Mouse (Mus musculus) WW6 (cell line): ENCODE results near the gene Cpeb3.

Source experiments
- DNase-seq: peaks from one replicate; pipeline ENCODE4 v3.0.0-alpha.2; 2013; ENCODE audit warnings: low read depth, low spot score

The Cpeb3 gene

DNA sequence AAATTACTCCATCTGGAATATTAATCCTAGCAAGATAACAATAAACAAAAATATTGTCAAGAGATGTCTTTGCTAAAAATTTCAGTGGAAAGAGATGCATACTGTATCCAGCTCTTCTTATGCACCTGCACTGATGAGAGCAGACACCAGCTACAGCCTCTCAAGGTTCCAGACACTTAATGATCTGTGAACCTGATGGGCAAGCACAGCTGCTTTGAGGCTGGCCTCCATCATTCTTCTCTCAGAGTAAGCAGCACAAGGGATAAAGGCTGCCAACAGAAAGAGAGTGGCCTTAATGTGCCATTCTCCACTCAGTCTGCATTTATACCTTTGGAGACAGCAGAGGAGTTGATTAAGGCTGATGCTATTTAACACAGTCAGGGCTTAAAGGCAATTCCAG, 167.5 kb downstream of the Cpeb3 start:
- no peak for DNase-seq

DNA sequence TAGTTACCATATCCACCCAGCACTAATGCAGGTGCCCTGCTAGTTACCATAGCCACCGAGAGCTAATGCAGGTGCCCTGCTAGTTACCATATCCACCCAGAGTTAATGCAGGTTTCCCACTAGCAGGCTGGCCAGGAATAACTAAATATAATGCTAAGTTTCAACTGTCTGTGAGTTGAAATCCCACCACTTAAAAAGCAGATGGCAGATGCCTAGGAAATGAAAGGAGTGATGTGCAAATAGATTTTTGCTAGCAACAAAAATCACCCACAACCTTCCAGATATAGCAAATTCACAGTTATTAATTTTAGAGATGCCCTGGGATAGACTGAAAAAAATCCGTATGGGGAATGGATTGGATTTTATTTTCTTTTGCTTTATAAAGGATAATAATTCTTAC, 176.0 kb downstream of the Cpeb3 start:
- DNase-seq: no peak

DNA sequence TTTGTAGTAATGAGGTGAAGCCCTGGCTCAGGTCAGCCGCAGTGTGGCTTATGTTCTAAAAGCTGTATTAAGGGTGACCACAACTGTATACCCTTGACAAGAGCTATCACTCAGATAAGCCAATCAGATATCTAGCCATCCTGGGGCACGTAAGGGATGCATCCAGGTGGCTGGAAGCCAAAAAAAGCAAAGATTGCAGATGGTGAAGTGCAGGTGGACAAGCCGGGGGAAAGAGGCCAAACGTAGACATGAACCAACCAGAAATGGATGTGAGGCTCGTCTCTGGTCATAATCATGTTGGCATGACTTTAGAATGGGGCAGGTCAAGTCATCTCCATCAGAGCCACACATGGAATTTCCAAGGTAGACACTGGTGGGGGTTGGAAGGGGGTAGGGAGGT, 177.0 kb downstream of the Cpeb3 start:
- DNase-seq: no peak

- DNase-seq: no peak
Observed at GRCm38 (mm10) chr19:37029771-37030170, 178.6 kb downstream of the Cpeb3 start.

DNA sequence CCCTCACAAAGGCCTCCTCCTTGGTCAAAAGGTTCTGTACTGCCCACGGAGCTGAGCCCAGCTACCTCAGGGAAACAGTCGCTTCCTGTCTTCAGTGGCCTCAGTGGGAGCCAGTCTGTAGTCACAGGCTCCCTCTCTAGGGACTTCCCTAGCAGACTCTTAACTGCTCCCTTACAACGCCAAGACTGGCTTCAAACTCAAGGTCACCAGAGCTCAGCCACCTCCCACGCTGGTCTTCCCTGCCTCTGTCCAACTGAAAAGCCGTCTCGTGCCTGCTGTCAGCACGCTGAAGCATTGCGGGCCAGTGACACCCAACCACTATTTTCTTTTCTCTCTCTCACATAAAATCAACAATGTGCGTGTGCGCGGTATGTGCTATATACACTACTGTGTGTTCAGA, 182.0 kb downstream of the Cpeb3 start:
- no peak for DNase-seq

GRCm38 (mm10) chr19:37025839-37026319, 182.5 kb downstream of the Cpeb3 start:
- no peak for DNase-seq

GRCm38 (mm10) chr19:37022146-37022545, 186.3 kb downstream of the Cpeb3 start:
- DNase-seq: no peak

- no peak for DNase-seq
Observed at GRCm38 (mm10) chr19:37020951-37021350, 187.4 kb downstream of the Cpeb3 start.

- DNase-seq: no peak
Observed at GRCm38 (mm10) chr19:37020531-37020930, 187.9 kb downstream of the Cpeb3 start.

DNA sequence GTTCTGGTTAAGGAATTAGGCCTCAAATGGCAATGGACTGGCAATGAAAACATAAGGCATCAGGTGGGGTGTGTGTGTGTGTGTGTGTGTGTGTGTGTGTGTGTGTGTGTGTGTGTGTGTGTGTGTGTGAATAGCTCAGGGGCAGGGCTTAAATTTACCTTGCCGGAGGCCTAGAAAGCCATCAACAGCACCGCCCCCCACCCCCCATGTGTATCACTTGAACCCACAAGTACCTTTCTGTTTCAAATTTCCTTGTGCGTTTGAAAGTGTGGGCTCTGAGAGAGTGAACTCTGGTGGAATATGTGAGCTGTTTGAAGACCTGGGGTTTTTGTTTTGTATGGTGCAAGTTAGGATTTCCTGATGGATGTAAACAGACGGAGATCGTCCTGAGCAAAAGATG, 189.5 kb downstream of the Cpeb3 start:
- DNase-seq: no peak

DNA sequence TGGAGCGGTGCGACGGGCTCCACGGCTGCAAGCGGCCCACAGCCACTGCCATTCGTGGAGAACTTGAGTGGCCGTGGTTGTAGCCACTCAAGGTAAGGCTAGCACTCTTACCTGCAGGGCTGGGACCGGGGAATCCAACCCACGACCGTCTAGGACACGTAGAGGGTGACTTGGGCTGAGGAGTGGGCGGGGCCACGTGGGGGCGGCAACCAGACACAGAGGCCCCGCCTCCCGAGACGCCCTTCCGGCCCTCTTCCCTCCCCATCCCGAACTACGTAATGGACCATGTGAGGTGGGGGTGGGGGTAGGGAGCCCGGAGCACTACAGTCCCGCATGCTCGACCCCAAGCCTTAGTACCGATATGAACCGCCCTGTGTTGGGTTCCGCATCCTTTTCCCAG, 190.0 kb downstream of the Cpeb3 start:
- peak; percentile 80 for DNase-seq

DNA sequence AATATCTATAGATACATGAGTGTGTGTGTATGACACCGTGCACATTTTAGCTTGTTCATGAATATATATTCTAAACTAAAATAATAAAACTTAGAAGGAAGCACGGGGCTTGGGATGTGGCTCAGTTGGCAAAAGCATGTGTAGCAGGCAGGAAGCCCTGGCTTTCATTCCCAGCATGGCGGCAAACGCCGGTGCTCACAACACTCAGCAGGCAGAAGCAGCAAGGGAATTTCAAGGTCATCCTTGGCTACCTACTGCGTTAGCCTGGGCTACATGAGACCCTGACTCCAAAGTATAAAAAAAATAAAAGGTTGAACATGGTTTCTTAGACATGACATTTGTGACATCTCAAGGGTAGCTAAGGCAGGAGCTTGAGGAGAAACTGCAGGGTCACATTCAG, 191.5 kb downstream of the Cpeb3 start:
- DNase-seq: no peak

GRCm38 (mm10) chr19:37014173-37014939, 194.0 kb downstream of the Cpeb3 start:
- no peak for DNase-seq

- DNase-seq: peak; percentile 59
Observed at GRCm38 (mm10) chr19:37013461-37013860, 194.9 kb downstream of the Cpeb3 start.

- no peak for DNase-seq
Observed at GRCm38 (mm10) chr19:37009878-37010281, 198.5 kb downstream of the Cpeb3 start.

GRCm38 (mm10) chr19:37004557-37004956, 203.8 kb downstream of the Cpeb3 start:
- no peak for DNase-seq
